Mouse (Mus musculus) splenic B cell, adult 2 months (primary cell): Measurements from ENCODE around the gene Yipf3.

Source experiments
- DNase-seq: peaks from one replicate; pipeline ENCODE4 v3.0.0-alpha.2; 2011; ENCODE audit warnings: low read depth, low spot score
- H3K27me3 ChIP-seq: 2 replicates; pipeline ENCODE4 v1.6.1; 2012; ENCODE audit warnings: mild to moderate bottlenecking, low read length, moderate library complexity, mixed read lengths; ENCODE audit not compliant: control insufficient read depth, poor library complexity, insufficient read depth, severe bottlenecking
- H3K36me3 ChIP-seq: 2 replicates; pipeline ENCODE4 v1.6.1; 2012; ENCODE audit warnings: mild to moderate bottlenecking, low read length, moderate library complexity, mixed read lengths; ENCODE audit not compliant: control insufficient read depth, poor library complexity, insufficient read depth, severe bottlenecking

Gene Yipf3

GRCm38 (mm10) chr17:46243624-46244023 is 4.3 kb upstream of the Yipf3 start:
- no peak for DNase-seq
- H3K27me3 ChIP-seq, result no peaks in the 10 kb centered on the region
- H3K36me3 ChIP-seq, result peaks cover 8% of the 10 kb centered on the region; the same call in 1 of the 2 replicates

- H3K27me3 ChIP-seq, result no peaks in the 10 kb centered on the region
These were observed 3.3 kb upstream of the Yipf3 start for GRCm38 (mm10) chr17:46244579-46244978.

GRCm38 (mm10) chr17:46248189-46248522 is 276 bp downstream of the Yipf3 start:
- H3K27me3 ChIP-seq, result no peaks in the 10 kb centered on the region
- no peak for DNase-seq
- H3K36me3 ChIP-seq, result peaks cover 6% of the 10 kb centered on the region

More at GRCm38 (mm10) chr17:46244579-46244978, 3.3 kb upstream of the Yipf3 start:
- peaks cover 8% of the 10 kb centered on the region; the same call in 1 of the 2 replicates for H3K36me3 ChIP-seq
- DNase-seq, result no peak

DNA sequence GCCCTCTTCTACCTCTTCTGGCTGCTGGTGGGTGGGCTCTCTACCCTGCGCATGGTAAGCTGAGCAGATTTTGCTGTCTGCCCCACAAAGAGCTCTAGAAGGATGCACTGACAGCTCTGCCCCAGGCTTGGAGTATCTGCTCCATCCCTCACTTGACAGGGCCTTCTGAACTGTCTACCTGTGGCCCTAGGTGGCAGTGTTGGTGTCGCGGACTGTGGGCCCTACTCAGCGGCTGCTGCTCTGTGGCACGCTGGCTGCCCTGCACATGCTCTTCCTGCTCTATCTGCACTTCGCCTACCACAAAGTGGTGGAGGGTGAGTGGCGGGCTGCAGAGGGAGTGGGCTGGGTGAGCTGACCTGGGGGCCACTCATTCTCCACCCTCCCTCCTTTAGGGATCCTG is 3.3 kb downstream of the Yipf3 start:
- Histone ChIP-seq H3K36me3 (peaks cover 6% of the 10 kb centered on the region), H3K27me3 (no peaks in the 10 kb centered on the region)
- DNase-seq, result peak; percentile 38

GRCm38 (mm10) chr17:46252571-46253451 is 4.9 kb downstream of the Yipf3 start:
- peak; percentile 59 for DNase-seq
- peaks cover 6% of the 10 kb centered on the region for H3K36me3 ChIP-seq
- no peaks in the 10 kb centered on the region for H3K27me3 ChIP-seq

DNA sequence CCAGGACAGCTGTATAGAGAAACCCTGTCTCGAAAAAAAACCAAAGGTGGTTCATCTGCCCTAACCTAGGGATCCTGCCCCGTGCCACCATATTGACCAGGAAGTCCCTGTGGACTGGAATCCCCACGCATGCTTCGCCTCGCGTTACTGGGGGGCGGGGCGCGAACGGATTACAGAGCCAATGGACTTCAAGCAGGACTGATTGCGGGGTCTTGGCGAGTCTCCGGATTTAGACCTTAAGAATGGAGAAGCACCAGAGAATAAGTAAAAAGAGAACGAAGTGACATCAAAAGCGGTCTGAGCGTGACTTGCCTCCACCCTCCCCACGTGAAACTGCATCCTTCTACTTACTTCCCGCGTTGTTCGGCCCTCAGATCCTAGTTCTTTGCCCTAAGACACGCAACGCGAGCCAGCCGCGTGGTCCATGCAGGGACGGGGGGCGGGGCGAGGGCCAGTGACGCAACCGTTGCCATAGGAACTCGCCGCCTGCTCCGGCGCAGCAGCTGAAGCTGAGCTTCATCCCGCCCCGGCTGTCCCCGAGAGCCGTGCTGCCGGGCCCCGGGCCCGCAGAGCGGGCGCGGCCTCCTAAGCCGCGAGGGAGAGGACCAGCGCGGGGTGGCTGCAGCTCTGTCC is 5.7 kb downstream of the Yipf3 start, which contains the start of gene Lrrc73:
Lrrc73 (plus strand) TSS at position 80 of the 633 bp plus-strand sequence.
- peak; percentile 93 for DNase-seq
- Histone ChIP-seq H3K36me3 (peaks cover 6% of the 10 kb centered on the region), H3K27me3 (no peaks in the 10 kb centered on the region)

- Histone ChIP-seq H3K36me3 (peaks cover 7% of the 10 kb centered on the region), H3K27me3 (no peaks in the 10 kb centered on the region)
- no peak for DNase-seq
These were observed 6.2 kb downstream of the Yipf3 start for GRCm38 (mm10) chr17:46254106-46254505.

DNA sequence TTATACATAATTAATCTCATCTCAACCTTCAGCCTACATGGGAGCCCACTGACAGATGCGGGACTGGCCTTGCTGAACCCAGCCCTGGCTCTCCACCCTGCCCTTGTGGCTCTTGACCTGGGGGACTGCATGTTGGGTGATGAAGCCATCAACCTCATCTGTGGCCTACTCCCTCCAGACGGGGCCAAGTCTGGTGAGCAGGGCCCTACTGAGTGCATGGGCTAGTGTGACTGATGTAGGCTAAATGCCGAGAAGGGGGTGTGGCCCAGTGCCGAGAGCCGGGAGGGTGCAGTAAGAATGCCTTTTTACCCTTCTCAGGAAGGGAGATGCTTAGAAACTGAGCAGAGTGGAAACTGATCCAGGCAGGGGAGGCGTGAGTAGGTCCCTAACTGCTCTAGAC is 7.3 kb downstream of the Yipf3 start:
- H3K36me3 ChIP-seq, result peaks cover 9% of the 10 kb centered on the region
- no peak for DNase-seq
- no peaks in the 10 kb centered on the region for H3K27me3 ChIP-seq

- DNase-seq, result no peak
- Histone ChIP-seq H3K27me3 (no peaks in the 10 kb centered on the region), H3K36me3 (peaks cover 4% of the 10 kb centered on the region)
These were observed 10.6 kb downstream of the Yipf3 start for GRCm38 (mm10) chr17:46258279-46259053.

DNA sequence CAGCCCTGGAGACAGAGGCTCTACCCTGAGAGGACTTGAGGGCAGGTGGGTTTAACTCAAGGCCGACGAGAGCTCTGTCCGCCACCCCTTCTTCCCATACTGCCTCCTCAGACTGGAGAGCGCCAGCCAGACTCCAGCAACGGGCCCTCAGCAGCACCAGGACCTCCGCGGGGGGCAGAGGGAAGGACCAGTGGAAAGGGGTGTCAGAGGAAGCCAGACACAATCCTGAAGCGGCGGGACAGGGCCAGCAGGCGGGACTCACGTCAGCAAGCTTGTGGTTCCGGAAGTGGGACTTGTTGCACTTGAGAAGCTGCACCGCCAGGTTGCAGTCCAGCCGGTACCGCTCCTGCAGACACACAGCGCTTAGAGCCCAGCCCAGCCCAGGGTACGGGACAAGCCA is 11.8 kb downstream of the Yipf3 start:
- H3K36me3 ChIP-seq, result peaks cover 6% of the 10 kb centered on the region
- no peak for DNase-seq
- H3K27me3 ChIP-seq, result no peaks in the 10 kb centered on the region

GRCm38 (mm10) chr17:46262201-46262694 is 14.4 kb downstream of the Yipf3 start:
- no peaks in the 10 kb centered on the region for H3K27me3 ChIP-seq
- peaks cover 6% of the 10 kb centered on the region for H3K36me3 ChIP-seq
- no peak for DNase-seq

DNA sequence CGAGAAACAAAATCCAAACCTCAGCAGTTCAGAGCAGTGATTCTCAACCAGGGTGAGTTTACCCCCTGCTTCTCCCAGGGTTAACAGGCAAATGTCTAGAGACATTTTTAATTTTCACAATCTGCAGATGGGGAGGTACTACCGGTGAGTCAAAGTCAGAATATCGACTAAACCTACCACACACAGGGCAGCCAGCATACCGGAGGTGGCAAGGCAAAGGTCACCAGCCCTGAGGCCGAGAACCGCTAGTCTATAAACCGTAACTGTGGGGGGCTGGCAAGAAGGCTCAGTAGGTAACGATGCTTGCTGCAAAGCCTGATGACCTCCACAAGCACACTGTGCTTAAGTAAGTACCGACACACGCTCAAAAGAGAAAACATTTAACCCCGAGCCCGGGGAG is 17.6 kb downstream of the Yipf3 start:
- Histone ChIP-seq H3K36me3 (peaks cover 5% of the 10 kb centered on the region), H3K27me3 (no peaks in the 10 kb centered on the region)
- DNase-seq, result no peak

GRCm38 (mm10) chr17:46265918-46266618 is 18.2 kb downstream of the Yipf3 start:
- no peaks in the 10 kb centered on the region for H3K27me3 ChIP-seq
- DNase-seq, result peak; percentile 81
- peaks cover 5% of the 10 kb centered on the region for H3K36me3 ChIP-seq

DNA sequence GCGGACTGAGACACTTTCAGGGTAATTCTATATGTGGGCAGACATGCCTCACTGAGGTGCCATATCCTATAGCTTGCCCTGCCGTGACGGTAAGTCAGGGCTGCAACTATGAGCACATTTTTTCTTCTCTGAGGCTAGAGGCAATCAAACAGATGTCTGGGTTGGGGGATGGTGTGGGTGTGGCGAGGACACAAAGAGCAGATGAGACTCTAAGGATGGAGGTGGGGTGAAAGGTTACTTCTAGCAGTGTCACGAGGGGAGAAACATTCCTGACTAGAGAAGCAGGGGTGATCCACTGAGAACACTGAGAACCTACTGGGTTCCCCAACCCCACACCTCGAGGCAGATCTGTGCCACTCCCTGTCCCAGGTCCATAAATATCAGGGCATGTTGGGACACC is 19.1 kb downstream of the Yipf3 start:
- H3K36me3 ChIP-seq, result peaks cover 5% of the 10 kb centered on the region
- H3K27me3 ChIP-seq, result no peaks in the 10 kb centered on the region
- DNase-seq, result no peak
